31 mouse cellular contexts compared by ENCODE assay signal in the genomic region with DNA sequence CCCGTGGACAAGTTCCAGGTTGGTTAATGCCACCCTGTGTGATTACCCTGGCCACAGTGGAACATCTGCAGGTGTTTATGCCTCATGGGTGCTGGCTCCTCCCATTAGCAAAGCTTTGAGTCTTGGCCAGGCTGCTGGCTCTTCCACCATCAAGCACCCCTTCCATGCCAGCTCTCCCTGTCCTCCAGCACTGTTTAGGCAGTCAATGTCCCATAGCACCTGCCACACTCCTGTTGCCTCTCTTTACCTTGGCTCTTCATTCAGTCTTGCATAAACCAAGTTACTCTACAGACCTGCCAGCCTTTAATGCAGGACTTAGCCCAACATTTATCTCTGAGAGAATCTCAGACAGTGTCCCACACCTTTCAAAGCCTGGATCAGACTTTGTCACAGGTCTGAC.
"Had no signal": no experiment of that assay in that cellular context is flagged by ENCODE, and none has a peak within 500 bp of the region (broad histone marks: within the 10 kb centered on the region; RNA-seq: fewer than 3 reads in every experiment).

No protein-coding gene starts in this region.

- H3K27me3 ChIP-seq: limb, embryonic 12.5 days; limb, embryonic 13.5 days; limb, embryonic 15.5 days; liver, embryonic 12.5 days; liver, embryonic 13.5 days; liver, embryonic 15.5 days; lung, embryonic 15.5 days; megakaryocyte, embryonic 14.5 days; midbrain, embryonic 12.5 days; midbrain, embryonic 13.5 days; neural tube, embryonic 12.5 days had no signal

- H3K27ac ChIP-seq: limb, embryonic 10.5 days; limb, embryonic 12.5 days; limb, embryonic 13.5 days; limb, embryonic 15.5 days; liver, embryonic 12.5 days; liver, embryonic 13.5 days; liver, embryonic 14.5 days; liver, embryonic 15.5 days; lung, embryonic 15.5 days; macrophage; midbrain, embryonic 10.5 days; midbrain, embryonic 12.5 days; midbrain, embryonic 13.5 days; neural tube, embryonic 12.5 days had no signal

- DNase-seq: left cerebral cortex, postnatal 4 days; liver; liver, embryonic 13.5 days; liver, postnatal 0 days; lung, adult 18-20 months; lung, adult 2 months; lung, embryonic 14.5 days; lung, postnatal 10 days; lung, postnatal 14 days; lung, postnatal 36 days; lung, postnatal 4 days; midbrain, embryonic 14.5 days had no signal

- H3K9me3 ChIP-seq: limb, embryonic 10.5 days; limb, embryonic 12.5 days; limb, embryonic 13.5 days; limb, embryonic 15.5 days; liver, embryonic 12.5 days; liver, embryonic 13.5 days; liver, embryonic 15.5 days; lung, embryonic 15.5 days; megakaryocyte, embryonic 14.5 days; midbrain, embryonic 10.5 days; midbrain, embryonic 12.5 days; midbrain, embryonic 13.5 days; neural tube, embryonic 12.5 days had no signal

- H3K4me2 ChIP-seq: limb, embryonic 12.5 days; limb, embryonic 13.5 days; limb, embryonic 15.5 days; liver, embryonic 11.5 days; liver, embryonic 12.5 days; liver, embryonic 13.5 days; liver, embryonic 15.5 days; lung, embryonic 14.5 days; lung, embryonic 15.5 days; midbrain, embryonic 11.5 days; midbrain, embryonic 12.5 days; midbrain, embryonic 13.5 days; neural tube, embryonic 12.5 days had no signal

- ATAC-seq: liver, embryonic 12.5 days; liver, postnatal 0 days; lung, postnatal 0 days; midbrain, embryonic 13.5 days; midbrain, embryonic 16.5 days had no signal

- H3K4me1 ChIP-seq: limb, embryonic 12.5 days; limb, embryonic 13.5 days; limb, embryonic 15.5 days; liver, embryonic 12.5 days; liver, embryonic 13.5 days; liver, embryonic 15.5 days; lung, embryonic 15.5 days; megakaryocyte, embryonic 14.5 days; midbrain, embryonic 10.5 days; midbrain, embryonic 12.5 days; neural tube, embryonic 12.5 days had no signal

- H3K36me3 ChIP-seq: limb, embryonic 10.5 days; limb, embryonic 12.5 days; limb, embryonic 13.5 days; limb, embryonic 15.5 days; liver, embryonic 12.5 days; liver, embryonic 13.5 days; liver, embryonic 15.5 days; lung, embryonic 15.5 days; midbrain, embryonic 10.5 days; midbrain, embryonic 12.5 days; midbrain, embryonic 13.5 days; neural tube, embryonic 12.5 days had no signal

- H3K9ac ChIP-seq: limb, embryonic 12.5 days; limb, embryonic 13.5 days; limb, embryonic 15.5 days; liver, embryonic 12.5 days; liver, embryonic 13.5 days; liver, embryonic 14.5 days; liver, embryonic 15.5 days; liver, postnatal 0 days; lung, embryonic 14.5 days; lung, embryonic 15.5 days; midbrain, embryonic 12.5 days; midbrain, embryonic 13.5 days; neural tube, embryonic 12.5 days had no signal

- H3K4me3 ChIP-seq: limb, embryonic 10.5 days; limb, embryonic 12.5 days; limb, embryonic 13.5 days; limb, embryonic 15.5 days; liver, embryonic 12.5 days; liver, embryonic 13.5 days; liver, embryonic 15.5 days; lung, embryonic 15.5 days; megakaryocyte, embryonic 14.5 days; midbrain, embryonic 10.5 days; midbrain, embryonic 12.5 days; midbrain, embryonic 13.5 days; myocyte; neural tube, embryonic 12.5 days had no signal
